Mouse (Mus musculus): ENCODE measurements around the gene Slc35c2. TPM values are rescaled to one million over a fixed set of nuclear protein-coding genes. Genes with fewer than 3 reads are reported as not detected.
A peak's percentile ranks its signal among the peaks of the same experiment; 100 is the strongest.

The Slc35c2 gene
- polyA plus RNA-seq, 1 experiment: 77.7 TPM

DNA sequence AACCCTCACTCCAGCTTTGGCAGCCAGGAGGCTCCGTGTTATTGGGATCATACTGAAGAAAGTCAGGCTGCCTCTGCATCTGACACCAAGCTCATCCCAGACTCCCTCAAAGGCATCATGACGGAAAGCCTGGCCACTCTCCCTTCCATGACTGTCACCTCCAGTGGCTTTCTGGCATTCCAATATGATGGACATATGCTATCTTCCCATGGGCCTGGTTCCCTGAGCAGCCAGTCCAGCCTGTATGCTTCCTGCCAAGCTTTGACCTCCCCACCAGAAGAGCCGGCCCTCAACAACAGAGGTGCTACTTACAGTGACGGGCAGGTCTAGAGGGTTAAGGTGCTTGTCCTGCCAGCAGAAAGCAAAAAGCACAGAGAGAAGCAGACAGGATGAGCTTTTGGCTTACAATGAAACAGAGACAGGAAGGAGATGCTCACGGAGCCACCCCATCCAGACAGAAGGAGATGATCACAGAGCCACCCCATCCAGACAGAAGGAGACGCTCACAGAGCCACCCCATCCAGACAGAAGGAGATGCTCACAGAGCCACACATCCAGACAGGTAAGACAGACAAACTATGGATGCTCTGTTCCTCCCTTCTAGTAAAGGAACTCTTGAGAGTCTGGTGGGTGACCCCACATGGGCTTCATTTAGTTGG, 15.8 kb upstream of the Slc35c2 start:
- 89% methylated on average over 6 of the region's 6 CpGs for WGBS
- Histone ChIP-seq H3K4me3 (ENCODE audit: extremely low read depth, insufficient read depth, insufficient read length) (no peak overlapping the region), H3K27me3 (ENCODE audit: control insufficient read depth, insufficient read depth, low read length) (no peaks in the 10 kb centered on the region), H3K4me1 (ENCODE audit: control insufficient read depth, insufficient read depth, insufficient read length) (no peaks in the 10 kb centered on the region), H3K27ac (ENCODE audit: insufficient read depth, low read length) (no peak overlapping the region), H3K36me3 (ENCODE audit: control insufficient read depth, insufficient read depth, low read length) (peaks cover 25% of the 10 kb centered on the region)
- TF ChIP-seq CTCF (IDR thresholded peaks at IDR 0.05; ENCODE audit: extremely low read depth, insufficient read depth, insufficient read length, insufficient replicate concordance) (no peak), POLR2A (IDR thresholded peaks at IDR 0.05; ENCODE audit: low read depth, low read length) (no peak)
- DNase-seq (ENCODE audit: low read depth in 1 of 2, low spot score in 2 of 2): no peak

DNA sequence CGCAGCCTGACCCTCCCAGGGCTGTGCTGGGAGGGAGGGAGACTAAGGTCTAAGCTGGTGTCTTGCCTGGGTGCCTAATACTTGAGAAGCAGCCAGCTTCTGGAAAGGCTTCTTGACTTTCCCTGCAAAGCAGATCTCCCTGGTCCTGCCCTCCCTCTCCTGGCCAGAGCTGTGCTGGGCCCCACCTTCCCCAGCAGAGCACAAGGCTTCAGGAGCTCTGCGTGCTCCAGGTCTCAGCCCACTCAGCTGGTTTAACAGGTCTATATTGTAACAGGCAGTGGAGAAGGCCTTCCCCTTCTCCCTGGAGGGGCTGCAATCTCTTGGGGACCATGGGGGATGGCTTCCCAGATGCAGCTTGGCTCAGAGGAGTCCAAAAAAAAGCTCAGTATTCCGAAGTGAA, 13.7 kb upstream of the Slc35c2 start:
- Histone ChIP-seq H3K27ac (ENCODE audit: insufficient read depth, low read length) (no peak overlapping the region), H3K27me3 (ENCODE audit: control insufficient read depth, insufficient read depth, low read length) (no peaks in the 10 kb centered on the region), H3K4me1 (ENCODE audit: control insufficient read depth, insufficient read depth, insufficient read length) (no peaks in the 10 kb centered on the region), H3K36me3 (ENCODE audit: control insufficient read depth, insufficient read depth, low read length) (peaks cover 41% of the 10 kb centered on the region), H3K4me3 (ENCODE audit: extremely low read depth, insufficient read depth, insufficient read length) (no peak overlapping the region)
- DNase-seq (ENCODE audit: low read depth in 1 of 2, low spot score in 2 of 2): no peak
- TF ChIP-seq POLR2A (IDR thresholded peaks at IDR 0.05; ENCODE audit: low read depth, low read length): no peak
- TF ChIP-seq CTCF (IDR thresholded peaks at IDR 0.05; ENCODE audit: extremely low read depth, insufficient read depth, insufficient read length, insufficient replicate concordance): no peak
- 94% methylated on average over 3 of the region's 3 CpGs for WGBS

DNA sequence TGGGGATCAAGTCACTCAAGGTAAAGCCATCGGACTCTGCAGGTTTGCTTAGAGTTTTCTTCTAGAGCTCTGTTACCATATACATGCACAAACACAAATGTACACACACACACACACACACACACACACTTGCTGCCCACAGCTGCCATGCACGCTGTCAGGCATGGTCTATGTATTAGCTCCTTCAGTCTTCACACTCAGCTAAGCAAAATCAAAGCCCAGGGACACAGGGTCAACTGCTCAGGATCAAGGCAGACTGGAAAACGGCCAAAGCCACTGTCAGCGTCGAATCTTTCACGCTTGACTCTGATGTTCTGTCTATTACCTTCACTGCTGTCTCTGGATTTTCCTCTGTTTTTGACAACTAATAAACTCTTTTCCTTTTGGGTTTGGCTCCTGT, 13.2 kb upstream of the Slc35c2 start:
- H3K4me3 ChIP-seq (ENCODE audit: extremely low read depth, insufficient read depth, insufficient read length): no peak overlapping the region
- no peak for TF ChIP-seq POLR2A (IDR thresholded peaks at IDR 0.05; ENCODE audit: low read depth, low read length)
- no peak for TF ChIP-seq CTCF (IDR thresholded peaks at IDR 0.05; ENCODE audit: extremely low read depth, insufficient read depth, insufficient read length, insufficient replicate concordance)
- H3K27me3 ChIP-seq (ENCODE audit: control insufficient read depth, insufficient read depth, low read length): no peaks in the 10 kb centered on the region
- no peaks in the 10 kb centered on the region for H3K4me1 ChIP-seq (ENCODE audit: control insufficient read depth, insufficient read depth, insufficient read length)
- H3K27ac ChIP-seq (ENCODE audit: insufficient read depth, low read length): no peak overlapping the region
- DNase-seq (ENCODE audit: low read depth in 1 of 2, low spot score in 2 of 2): no peak
- 93% methylated on average over 6 of the region's 6 CpGs for WGBS
- H3K36me3 ChIP-seq (ENCODE audit: control insufficient read depth, insufficient read depth, low read length): peaks cover 43% of the 10 kb centered on the region

DNA sequence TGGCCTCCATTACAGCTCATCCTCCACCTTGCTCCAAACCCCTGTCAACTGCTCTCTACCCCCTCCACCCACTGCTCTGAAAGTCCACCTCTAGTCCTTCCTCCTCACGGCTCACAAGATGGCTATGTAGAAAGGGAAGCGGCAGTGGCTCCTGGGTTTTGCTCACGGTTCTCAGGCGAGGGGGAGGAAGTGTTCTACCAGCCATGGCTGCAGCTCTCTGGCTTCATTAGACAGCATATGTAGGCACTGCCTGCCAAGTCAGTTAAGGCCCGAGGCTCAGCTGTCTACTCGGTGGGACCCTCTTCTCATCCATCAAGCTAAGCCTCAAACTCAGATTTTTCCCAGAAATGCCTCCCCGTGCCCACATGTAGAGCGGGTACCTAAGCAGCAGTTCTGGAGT, 12.8 kb upstream of the Slc35c2 start:
- Histone ChIP-seq H3K36me3 (ENCODE audit: control insufficient read depth, insufficient read depth, low read length) (peaks cover 43% of the 10 kb centered on the region), H3K4me3 (ENCODE audit: extremely low read depth, insufficient read depth, insufficient read length) (no peak overlapping the region), H3K27ac (ENCODE audit: insufficient read depth, low read length) (peak overlapping the region; percentile 39), H3K27me3 (ENCODE audit: control insufficient read depth, insufficient read depth, low read length) (no peaks in the 10 kb centered on the region), H3K4me1 (ENCODE audit: control insufficient read depth, insufficient read depth, insufficient read length) (no peaks in the 10 kb centered on the region)
- TF ChIP-seq CTCF (IDR thresholded peaks at IDR 0.05; ENCODE audit: extremely low read depth, insufficient read depth, insufficient read length, insufficient replicate concordance): no peak
- no peak for TF ChIP-seq POLR2A (IDR thresholded peaks at IDR 0.05; ENCODE audit: low read depth, low read length)
- WGBS: 61% methylated on average over 8 of the region's 8 CpGs
- DNase-seq (ENCODE audit: low read depth in 1 of 2, low spot score in 2 of 2): no peak

DNA sequence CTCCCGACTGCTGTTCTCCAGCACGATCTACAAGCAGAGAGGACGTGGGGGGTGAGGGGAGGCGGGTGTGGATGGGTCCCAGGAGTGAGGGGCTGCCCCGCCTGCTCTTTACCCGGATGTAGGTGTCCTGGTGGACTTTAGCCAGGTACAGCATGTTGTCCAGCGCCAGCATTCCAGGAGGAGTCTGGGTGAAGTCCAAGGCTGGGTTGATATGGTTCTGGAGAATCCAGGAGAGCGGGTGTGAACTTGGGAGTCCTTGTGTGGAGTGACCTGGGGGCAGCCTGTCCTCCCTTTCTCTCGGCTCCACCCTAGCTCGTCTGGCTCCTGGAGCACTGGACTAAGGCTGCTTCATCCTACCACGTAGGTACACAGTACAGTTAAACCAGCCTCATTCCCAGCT, 9.8 kb upstream of the Slc35c2 start:
- H3K27me3 ChIP-seq (ENCODE audit: control insufficient read depth, insufficient read depth, low read length): no peaks in the 10 kb centered on the region
- no peak overlapping the region for H3K4me3 ChIP-seq (ENCODE audit: extremely low read depth, insufficient read depth, insufficient read length)
- TF ChIP-seq POLR2A (IDR thresholded peaks at IDR 0.05; ENCODE audit: low read depth, low read length): no peak
- no peak for TF ChIP-seq CTCF (IDR thresholded peaks at IDR 0.05; ENCODE audit: extremely low read depth, insufficient read depth, insufficient read length, insufficient replicate concordance)
- H3K36me3 ChIP-seq (ENCODE audit: control insufficient read depth, insufficient read depth, low read length): peaks cover 41% of the 10 kb centered on the region
- no peak for DNase-seq (ENCODE audit: low read depth in 1 of 2, low spot score in 2 of 2)
- WGBS: 91% methylated on average over 11 of the region's 11 CpGs
- no peaks in the 10 kb centered on the region for H3K4me1 ChIP-seq (ENCODE audit: control insufficient read depth, insufficient read depth, insufficient read length)
- H3K27ac ChIP-seq (ENCODE audit: insufficient read depth, low read length): no peak overlapping the region

DNA sequence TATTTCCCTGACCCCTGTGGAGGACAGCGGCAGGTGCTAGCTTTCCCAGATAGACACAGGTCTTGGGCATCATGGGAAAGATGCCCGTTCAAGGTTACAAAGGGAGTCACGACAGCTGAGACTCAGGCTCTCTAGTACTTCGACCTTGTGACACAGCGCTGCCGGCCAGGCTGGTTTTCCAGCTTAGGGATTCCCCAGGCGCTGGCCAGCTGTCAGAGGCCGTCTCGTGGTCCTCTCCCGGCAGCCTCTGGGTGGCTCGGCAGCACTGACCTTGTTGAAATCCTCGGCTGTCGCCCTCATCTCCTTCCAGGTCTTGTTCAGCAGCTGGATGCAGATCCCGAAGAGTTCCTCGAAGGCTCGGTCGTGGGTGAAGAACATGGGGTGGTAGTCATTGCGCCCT, 8.9 kb upstream of the Slc35c2 start:
- TF ChIP-seq POLR2A (IDR thresholded peaks at IDR 0.05; ENCODE audit: low read depth, low read length) (no peak), CTCF (IDR thresholded peaks at IDR 0.05; ENCODE audit: extremely low read depth, insufficient read depth, insufficient read length, insufficient replicate concordance) (no peak)
- Histone ChIP-seq H3K4me3 (ENCODE audit: extremely low read depth, insufficient read depth, insufficient read length) (no peak overlapping the region), H3K27me3 (ENCODE audit: control insufficient read depth, insufficient read depth, low read length) (no peaks in the 10 kb centered on the region), H3K27ac (ENCODE audit: insufficient read depth, low read length) (no peak overlapping the region), H3K36me3 (ENCODE audit: control insufficient read depth, insufficient read depth, low read length) (peaks cover 45% of the 10 kb centered on the region), H3K4me1 (ENCODE audit: control insufficient read depth, insufficient read depth, insufficient read length) (no peaks in the 10 kb centered on the region)
- no peak for DNase-seq (ENCODE audit: low read depth in 1 of 2, low spot score in 2 of 2)
- WGBS: 87% methylated on average over 18 of the region's 18 CpGs

DNA sequence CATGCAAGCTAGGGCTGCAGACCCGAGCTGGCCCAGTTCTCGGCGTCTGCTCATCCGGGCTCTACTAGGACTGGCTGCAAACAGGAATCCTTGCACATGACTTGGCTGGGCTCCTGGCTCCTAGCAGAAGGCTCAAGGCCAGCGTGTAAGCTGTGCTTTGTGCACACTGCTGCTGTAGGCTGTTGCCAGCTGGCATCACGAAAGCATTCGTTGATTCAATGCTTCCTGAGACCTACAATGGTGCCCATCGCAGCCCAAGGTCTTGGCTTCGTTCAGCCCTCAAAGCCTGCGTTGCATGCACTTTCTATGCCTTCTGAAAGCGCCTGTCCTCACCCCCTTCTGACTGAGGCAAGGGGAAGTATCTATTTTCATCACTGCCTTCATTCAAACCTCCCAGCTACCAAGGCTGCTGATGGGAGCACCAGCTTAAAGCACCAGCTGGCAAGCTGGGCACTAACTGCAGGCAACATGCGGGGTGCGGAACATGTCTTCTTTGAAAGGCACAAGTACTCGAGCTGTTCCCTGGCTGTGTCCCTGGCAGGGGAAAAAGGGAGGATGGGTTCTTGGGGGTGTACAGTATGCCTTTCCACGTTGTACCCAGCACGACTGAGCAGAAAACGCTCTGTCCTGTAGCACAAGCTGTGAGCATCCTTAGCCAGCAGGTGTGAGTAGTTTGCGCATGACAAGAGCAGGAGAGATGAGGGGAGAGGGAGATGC, 804 bp upstream of the Slc35c2 start:
- WGBS: 60% methylated on average over 18 of the region's 18 CpGs
- no peak for DNase-seq (ENCODE audit: low read depth in 1 of 2, low spot score in 2 of 2)
- Histone ChIP-seq H3K36me3 (ENCODE audit: control insufficient read depth, insufficient read depth, low read length) (peaks cover 11% of the 10 kb centered on the region), H3K27me3 (ENCODE audit: control insufficient read depth, insufficient read depth, low read length) (no peaks in the 10 kb centered on the region), H3K27ac (ENCODE audit: insufficient read depth, low read length) (no peak overlapping the region; the same call in 1 of the 2 replicates), H3K4me1 (ENCODE audit: control insufficient read depth, insufficient read depth, insufficient read length) (peaks cover 3% of the 10 kb centered on the region; the same call in 1 of the 2 replicates), H3K4me3 (ENCODE audit: extremely low read depth, insufficient read depth, insufficient read length) (no peak overlapping the region)
- TF ChIP-seq POLR2A (IDR thresholded peaks at IDR 0.05; ENCODE audit: low read depth, low read length) (no peak), CTCF (IDR thresholded peaks at IDR 0.05; ENCODE audit: extremely low read depth, insufficient read depth, insufficient read length, insufficient replicate concordance) (no peak)

Measured in spleen, adult 2 months (tissue).